Mouse (Mus musculus): Measurements from ENCODE around the gene Dmac2.

DNA sequence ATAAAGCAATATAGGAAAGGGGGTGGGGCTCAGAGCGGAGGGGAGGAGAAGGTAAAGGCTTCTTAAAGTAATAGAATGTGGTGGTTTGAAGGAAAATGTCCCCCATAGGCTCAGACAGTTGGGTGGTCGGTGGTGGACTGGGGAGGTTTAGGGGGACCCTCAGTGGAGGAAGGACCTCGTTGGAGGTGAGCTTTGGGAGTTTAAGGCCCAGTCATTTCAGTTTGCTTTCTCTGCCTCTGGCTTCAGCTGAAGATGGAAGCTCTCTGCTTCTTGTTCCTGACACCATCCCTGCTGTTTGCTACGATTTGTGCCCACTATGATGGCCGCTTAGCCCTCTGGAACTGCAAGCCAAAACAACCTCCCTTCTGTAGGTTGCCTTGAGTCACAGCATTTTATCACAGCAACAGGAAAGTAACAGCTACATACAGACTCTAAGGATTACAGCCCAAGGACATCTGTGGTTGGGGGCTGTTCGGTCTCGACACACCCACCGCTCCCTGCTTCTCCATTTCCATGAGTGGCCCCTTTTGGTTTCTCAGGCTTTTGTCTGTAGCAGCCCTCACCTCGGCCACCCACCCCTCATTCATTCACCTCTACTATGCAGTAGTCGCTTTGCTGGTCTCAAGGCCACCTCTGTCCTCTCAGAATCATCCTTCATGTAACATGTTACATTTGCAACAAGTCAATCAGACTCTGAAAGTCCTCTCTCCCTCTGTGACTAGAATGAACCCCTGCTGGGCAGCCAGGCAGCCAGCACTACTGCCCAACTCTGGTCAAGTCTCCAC, 1.6 kb upstream of the Dmac2 start:
- TF ChIP-seq TAL1 (IDR thresholded peaks at IDR 0.05; ENCODE audit: low read length): no peak
- no peak for TF ChIP-seq GATA1 (IDR thresholded peaks at IDR 0.05; ENCODE audit: low read length)
